Mouse (Mus musculus) MEL (cell line): ENCODE results near the gene Slc7a8.

ENCODE experiments used
- MAZ ChIP-seq: IDR thresholded peaks from 2 replicates; pipeline ENCODE4 v1.6.1; 2012; ENCODE audit warnings: low read depth, mild to moderate bottlenecking, inconsistent platforms, low read length, improper control_type of control experiment
- UBTF ChIP-seq: IDR thresholded peaks from 2 replicates; pipeline ENCODE4 v1.6.1; 2012; ENCODE audit warnings: low read depth, mild to moderate bottlenecking, inconsistent platforms, low read length, improper control_type of control experiment, moderate library complexity, borderline replicate concordance; ENCODE audit not compliant: insufficient read depth

GRCm38 (mm10) chr14:54744473-54744872, 37.3 kb downstream of the Slc7a8 start:
- no peak for TF ChIP-seq MAZ
- TF ChIP-seq UBTF, result no peak
